Mouse (Mus musculus) liver, embryonic 13.5 days (tissue): ENCODE data around the gene Clec2l. TPM values are rescaled to one million over a fixed set of nuclear protein-coding genes. Genes with fewer than 3 reads are reported as not detected.

Experiments used
- ATAC-seq: fragments of 200-750 bp; cut with Nextera tagmentation; 2 replicates; pipeline ENCODE4 v1.8.0; 2017; ENCODE audit warnings: low read depth, mild to moderate bottlenecking, moderate number of reproducible peaks, moderate library complexity
- DNase-seq: peaks from one replicate; pipeline ENCODE4 v3.0.0; 2022
- H3K27ac ChIP-seq: fragments of 300-500 bp; sonication (generic); 2 replicates; pipeline ENCODE4 v1.5.1; 2015; ENCODE audit warnings: moderate library complexity, mild to moderate bottlenecking, inconsistent platforms
- H3K27me3 ChIP-seq: fragments of 300-500 bp; sonication (generic); 2 replicates; pipeline ENCODE4 v1.6.1; 2015; ENCODE audit warnings: mild to moderate bottlenecking, inconsistent platforms
- H3K36me3 ChIP-seq: fragments of 300-500 bp; sonication (generic); 2 replicates; pipeline ENCODE4 v1.6.1; 2015; ENCODE audit warnings: mild to moderate bottlenecking, inconsistent platforms
- H3K4me1 ChIP-seq: fragments of 300-500 bp; sonication (generic); replicated peaks from 2 replicates; pipeline ENCODE4 v1.6.1; 2015; ENCODE audit warnings: inconsistent platforms
- H3K4me2 ChIP-seq: fragments of 300-500 bp; sonication (generic); 2 replicates; pipeline ENCODE4 v1.6.1; 2015; ENCODE audit warnings: inconsistent platforms, mild to moderate bottlenecking, moderate library complexity
- H3K4me3 ChIP-seq: fragments of 300-500 bp; sonication (generic); replicated peaks from 2 replicates; pipeline ENCODE4 v1.5.1; 2015; ENCODE audit warnings: mild to moderate bottlenecking, inconsistent platforms
- H3K9ac ChIP-seq: fragments of 300-500 bp; sonication (generic); 2 replicates; pipeline ENCODE4 v1.6.1; 2015; ENCODE audit warnings: mild to moderate bottlenecking, inconsistent platforms
- H3K9me3 ChIP-seq: fragments of 300-500 bp; sonication (generic); replicated peaks from 2 replicates; pipeline ENCODE4 v1.6.1; 2016; ENCODE audit warnings: inconsistent platforms
- WGBS: fragments of 180-500 bp; shearing (Covaris S2); methylation state at CpG from one replicate; pipeline ENCODE4 v1.1.7; 2015; ENCODE audit not compliant: insufficient replicate concordance; 5-methylcytosine and 5-hydroxymethylcytosine counted together
- polyA plus RNA-seq: library from polyadenylated mRNA; unstranded; fragments of >200 nt; fragmentation: Nextera tagmentation; extraction: Ambion mirVana; gene quantifications from 2 replicates; pipeline ENCODE4 v1.2.1, GENCODE M21; 2015

Gene Clec2l
- polyA plus RNA-seq, 1 experiment from 2014 or later = 0.09 TPM

- H3K27me3 ChIP-seq = peaks cover 21% of the 10 kb centered on the region
- H3K4me3 ChIP-seq = no peak overlapping the region
- H3K4me1 ChIP-seq = peaks cover 21% of the 10 kb centered on the region
- WGBS = 34% methylated on average over 7 of the region's 7 CpGs
- peak; percentile 63 for ATAC-seq
- no peak overlapping the region for H3K9ac ChIP-seq
- H3K4me2 ChIP-seq = no peak overlapping the region
- H3K36me3 ChIP-seq = no peaks in the 10 kb centered on the region
- H3K27ac ChIP-seq = no peak overlapping the region
- no peaks in the 10 kb centered on the region for H3K9me3 ChIP-seq
- no peak for DNase-seq
These were observed 8.4 kb downstream of the Clec2l start for GRCm38 (mm10) chr6:38671270-38671669.

- no peaks in the 10 kb centered on the region for H3K36me3 ChIP-seq
- peaks cover 28% of the 10 kb centered on the region for H3K4me1 ChIP-seq
- peaks cover 15% of the 10 kb centered on the region for H3K27me3 ChIP-seq
- no peak overlapping the region for H3K9ac ChIP-seq
- WGBS = 68% methylated on average over 3 of the region's 3 CpGs
- no peak overlapping the region for H3K27ac ChIP-seq
- ATAC-seq (no peak), DNase-seq (no peak)
- no peaks in the 10 kb centered on the region for H3K9me3 ChIP-seq
- no peak overlapping the region for H3K4me3 ChIP-seq
- H3K4me2 ChIP-seq = no peak overlapping the region
These were observed 9.1 kb downstream of the Clec2l start for GRCm38 (mm10) chr6:38672011-38672410.

- DNase-seq (no peak), ATAC-seq (0 out of 2 replicates have a peak, but pooled peaks have one; percentile 49)
- WGBS = 40% methylated on average over 6 of the region's 6 CpGs
- Histone ChIP-seq H3K4me3 (no peak overlapping the region), H3K27me3 (peaks cover 17% of the 10 kb centered on the region), H3K27ac (no peak overlapping the region), H3K4me1 (peaks cover 21% of the 10 kb centered on the region), H3K9me3 (no peaks in the 10 kb centered on the region), H3K4me2 (peak overlapping the region; percentile 25; the same call in 1 of the 2 replicates), H3K9ac (no peak overlapping the region), H3K36me3 (no peaks in the 10 kb centered on the region)
These were observed 13.3 kb downstream of the Clec2l start for GRCm38 (mm10) chr6:38676217-38676616.

GRCm38 (mm10) chr6:38676723-38677122 lies 13.9 kb downstream of the Clec2l start:
- Histone ChIP-seq H3K9ac (no peak overlapping the region), H3K36me3 (no peaks in the 10 kb centered on the region), H3K27me3 (peaks cover 17% of the 10 kb centered on the region), H3K9me3 (no peaks in the 10 kb centered on the region), H3K4me2 (peak overlapping the region; percentile 25; the same call in 1 of the 2 replicates), H3K4me3 (no peak overlapping the region), H3K4me1 (peaks cover 16% of the 10 kb centered on the region), H3K27ac (no peak overlapping the region)
- no peak for DNase-seq
- ATAC-seq = no peak
- WGBS = 60% methylated on average over 14 of the region's 14 CpGs

GRCm38 (mm10) chr6:38677629-38678028 lies 14.8 kb downstream of the Clec2l start:
- no peaks in the 10 kb centered on the region for H3K36me3 ChIP-seq
- H3K27ac ChIP-seq = no peak overlapping the region
- 54% methylated on average over 9 of the region's 9 CpGs for WGBS
- no peak overlapping the region for H3K4me3 ChIP-seq
- no peak overlapping the region for H3K4me2 ChIP-seq
- peaks cover 14% of the 10 kb centered on the region for H3K4me1 ChIP-seq
- H3K9me3 ChIP-seq = no peaks in the 10 kb centered on the region
- H3K9ac ChIP-seq = no peak overlapping the region
- no peak for ATAC-seq
- no peak for DNase-seq
- H3K27me3 ChIP-seq = peaks cover 17% of the 10 kb centered on the region

- no peak for ATAC-seq
- Histone ChIP-seq H3K9ac (no peak overlapping the region), H3K27ac (no peak overlapping the region), H3K4me1 (no peaks in the 10 kb centered on the region), H3K4me2 (no peak overlapping the region), H3K36me3 (peaks cover 12% of the 10 kb centered on the region), H3K4me3 (no peak overlapping the region), H3K27me3 (peaks cover 12% of the 10 kb centered on the region), H3K9me3 (no peaks in the 10 kb centered on the region)
- 57% methylated on average over 2 of the region's 2 CpGs for WGBS
- no peak for DNase-seq
These were observed 19.7 kb downstream of the Clec2l start for GRCm38 (mm10) chr6:38682532-38682931.

- Histone ChIP-seq H3K9me3 (no peaks in the 10 kb centered on the region), H3K27ac (no peak overlapping the region), H3K27me3 (no peaks in the 10 kb centered on the region), H3K4me2 (no peak overlapping the region), H3K4me3 (no peak overlapping the region), H3K36me3 (peaks cover 43% of the 10 kb centered on the region), H3K4me1 (no peaks in the 10 kb centered on the region), H3K9ac (no peak overlapping the region)
- 65% methylated on average over 11 of the region's 11 CpGs for WGBS
- DNase-seq = no peak
- no peak for ATAC-seq
These were observed 24.3 kb downstream of the Clec2l start for GRCm38 (mm10) chr6:38687216-38687615.

- 94% methylated on average over 9 of the region's 10 CpGs for WGBS
- no peak overlapping the region for H3K4me3 ChIP-seq
- H3K36me3 ChIP-seq = peaks cover 59% of the 10 kb centered on the region
- H3K9me3 ChIP-seq = no peaks in the 10 kb centered on the region
- H3K27ac ChIP-seq = no peak overlapping the region
- H3K4me1 ChIP-seq = no peaks in the 10 kb centered on the region
- no peak overlapping the region for H3K4me2 ChIP-seq
- no peaks in the 10 kb centered on the region for H3K27me3 ChIP-seq
- no peak for DNase-seq
- H3K9ac ChIP-seq = no peak overlapping the region
- no peak for ATAC-seq
These were observed 26.0 kb downstream of the Clec2l start for GRCm38 (mm10) chr6:38688841-38689240.

GRCm38 (mm10) chr6:38690615-38691014 lies 27.7 kb downstream of the Clec2l start:
- no peaks in the 10 kb centered on the region for H3K4me1 ChIP-seq
- no peaks in the 10 kb centered on the region for H3K9me3 ChIP-seq
- H3K27me3 ChIP-seq = no peaks in the 10 kb centered on the region
- no peak overlapping the region for H3K9ac ChIP-seq
- H3K36me3 ChIP-seq = peaks cover 76% of the 10 kb centered on the region
- DNase-seq (no peak), ATAC-seq (no peak)
- 81% methylated on average over 4 of the region's 4 CpGs for WGBS
- no peak overlapping the region for H3K4me3 ChIP-seq
- H3K4me2 ChIP-seq = no peak overlapping the region
- no peak overlapping the region for H3K27ac ChIP-seq

GRCm38 (mm10) chr6:38691052-38691451 lies 28.2 kb downstream of the Clec2l start:
- Histone ChIP-seq H3K9me3 (no peaks in the 10 kb centered on the region), H3K36me3 (peaks cover 80% of the 10 kb centered on the region), H3K4me3 (no peak overlapping the region), H3K27me3 (no peaks in the 10 kb centered on the region), H3K4me1 (no peaks in the 10 kb centered on the region), H3K27ac (no peak overlapping the region), H3K9ac (no peak overlapping the region), H3K4me2 (no peak overlapping the region)
- ATAC-seq (no peak), DNase-seq (no peak)
- 94% methylated on average over 5 of the region's 5 CpGs for WGBS

- Histone ChIP-seq H3K27ac (no peak overlapping the region), H3K4me1 (no peaks in the 10 kb centered on the region), H3K4me2 (no peak overlapping the region), H3K9ac (no peak overlapping the region), H3K9me3 (no peaks in the 10 kb centered on the region), H3K27me3 (no peaks in the 10 kb centered on the region), H3K4me3 (no peak overlapping the region), H3K36me3 (peaks cover 82% of the 10 kb centered on the region)
- 89% methylated on average over 6 of the region's 6 CpGs for WGBS
- ATAC-seq = no peak
- DNase-seq = no peak
These were observed 29.7 kb downstream of the Clec2l start for GRCm38 (mm10) chr6:38692556-38692955.

- no peak overlapping the region for H3K9ac ChIP-seq
- no peak overlapping the region for H3K4me2 ChIP-seq
- no peak overlapping the region for H3K4me3 ChIP-seq
- H3K36me3 ChIP-seq = peaks cover 94% of the 10 kb centered on the region
- no peaks in the 10 kb centered on the region for H3K4me1 ChIP-seq
- no peaks in the 10 kb centered on the region for H3K27me3 ChIP-seq
- DNase-seq = peak; percentile 55
- no peak overlapping the region for H3K27ac ChIP-seq
- WGBS = 39% methylated on average over 9 of the region's 9 CpGs
- H3K9me3 ChIP-seq = no peaks in the 10 kb centered on the region
- ATAC-seq = peak; percentile 55
These were observed 32.6 kb downstream of the Clec2l start for GRCm38 (mm10) chr6:38695380-38696054.
